Mouse (Mus musculus) lung, embryonic 16.5 days (tissue): Measurements from ENCODE around the gene Trp53rkb. TPM values are rescaled to one million over a fixed set of nuclear protein-coding genes. Genes with fewer than 3 reads are reported as not detected.
A peak's percentile ranks its signal among the peaks of the same experiment; 100 is the strongest.
"Not testable (repeated sequence)": the region's sequence is repeated elsewhere in the genome, so short reads cannot be mapped to it uniquely, and the experiment has no call there.

ENCODE experiments used
- ATAC-seq: fragments of 200-750 bp; cut with Nextera tagmentation; 2 replicates; pipeline ENCODE4 v1.8.0; 2017; ENCODE audit warnings: low read depth, mild to moderate bottlenecking, moderate library complexity
- H3K27ac ChIP-seq: fragments of 300-500 bp; sonication (generic); 2 replicates; pipeline ENCODE4 v1.5.1; 2014; ENCODE audit warnings: mild to moderate bottlenecking, control low read depth, low read length
- H3K27me3 ChIP-seq: fragments of 300-500 bp; sonication (generic); 2 replicates; pipeline ENCODE4 v1.6.1; 2014; ENCODE audit warnings: low read depth, low read length, mixed read lengths; ENCODE audit not compliant: control insufficient read depth, insufficient read depth
- H3K36me3 ChIP-seq: fragments of 300-500 bp; sonication (generic); 2 replicates; pipeline ENCODE4 v1.6.1; 2014; ENCODE audit warnings: low read length; ENCODE audit not compliant: control insufficient read depth, insufficient read depth
- H3K4me1 ChIP-seq: fragments of 300-500 bp; sonication (generic); replicated peaks from 2 replicates; pipeline ENCODE4 v1.6.1; 2014; ENCODE audit warnings: low read length, mixed read lengths; ENCODE audit not compliant: control insufficient read depth, insufficient read depth
- H3K4me2 ChIP-seq: fragments of 300-500 bp; sonication (generic); 2 replicates; pipeline ENCODE4 v1.6.1; 2014; ENCODE audit warnings: low read depth, low read length, control low read depth
- H3K4me3 ChIP-seq: fragments of 300-500 bp; sonication (generic); 2 replicates; pipeline ENCODE4 v1.5.1; 2014; ENCODE audit warnings: mild to moderate bottlenecking, low read length, control low read depth
- H3K9ac ChIP-seq: fragments of 300-500 bp; sonication (generic); 2 replicates; pipeline ENCODE4 v1.6.1; 2014; ENCODE audit warnings: low read length, control low read depth
- H3K9me3 ChIP-seq: fragments of 300-500 bp; sonication (generic); 2 replicates; pipeline ENCODE4 v1.6.1; 2016; ENCODE audit warnings: low read length; ENCODE audit not compliant: control insufficient read depth
- WGBS: fragments of 180-500 bp; shearing (Covaris S2); extraction: QIAGEN DNeasy Blood & Tissue Kit; methylation state at CpG from one replicate; pipeline ENCODE4 v1.1.7; 2014; 5-methylcytosine and 5-hydroxymethylcytosine counted together
- polyA plus RNA-seq: library from polyadenylated mRNA; unstranded; fragments of >200 nt; fragmentation: Nextera tagmentation; extraction: Ambion mirVana; gene quantifications from 2 replicates; pipeline ENCODE4 v1.2.1, GENCODE M21; 2015

Gene Trp53rkb
- 5.2 and 5.8 TPM in 2 replicates for polyA plus RNA-seq

DNA sequence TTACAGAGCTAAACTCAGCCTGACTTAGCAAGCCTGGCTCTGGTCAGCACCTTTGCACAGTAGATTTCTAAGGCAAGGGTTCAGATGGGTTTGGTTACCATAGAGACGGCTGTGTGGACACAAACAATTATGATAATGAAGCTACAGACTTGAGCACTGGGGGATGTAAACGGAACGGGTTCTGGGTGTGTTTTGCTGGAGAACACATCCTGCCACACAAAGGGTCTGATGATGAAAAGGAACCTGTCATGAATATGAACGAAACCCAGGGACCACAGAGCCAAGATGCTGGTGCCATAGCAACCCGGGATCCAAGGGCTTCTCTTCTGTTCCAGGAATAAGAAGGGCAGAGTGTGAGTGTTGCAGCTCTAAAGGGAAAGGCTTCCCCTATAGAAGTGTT, at the start of gene Trp53rkb:
Gene Trp53rkb (plus strand): TSS at position 177 of the 400 bp plus-strand sequence.
- Histone ChIP-seq H3K4me2 (peak within 1 kb of the TSS; percentile 53), H3K27me3 (no peaks in the 10 kb centered on the region), H3K27ac (peak within 1 kb of the TSS; percentile 4; the same call in 1 of the 2 replicates), H3K36me3 (peaks cover 3% of the 10 kb centered on the region; the same call in 1 of the 2 replicates), H3K4me1 (peaks cover 11% of the 10 kb centered on the region), H3K9me3 (no peaks in the 10 kb centered on the region), H3K9ac (peak within 1 kb of the TSS; percentile 83), H3K4me3 (peak within 1 kb of the TSS; percentile 72)
- WGBS = 74% methylated on average over 5 of the region's 5 CpGs
- ATAC-seq = no peak

DNA sequence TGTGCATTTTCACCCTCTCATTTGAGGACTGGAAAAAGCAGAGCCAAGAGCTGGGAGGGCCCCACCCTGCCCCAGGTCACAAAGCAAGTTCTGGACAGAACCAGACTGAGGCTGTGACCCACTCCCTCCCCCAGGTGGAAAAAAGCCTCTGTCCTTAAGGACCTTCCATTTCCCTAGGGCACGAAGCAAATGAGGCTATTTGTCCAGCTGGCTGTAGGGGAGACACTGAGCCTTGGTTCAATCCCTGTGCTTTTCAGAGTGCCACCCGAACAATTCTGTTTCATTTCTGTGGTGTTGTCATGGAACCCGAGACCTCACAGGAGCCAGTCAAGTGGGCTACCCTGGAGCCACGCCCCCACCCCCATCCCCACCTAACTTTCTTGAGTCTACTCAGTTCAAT, 48.8 kb upstream of the Trp53rkb start:
- ATAC-seq = no peak
- Histone ChIP-seq H3K27me3 (no peaks in the 10 kb centered on the region), H3K9me3 (no peaks in the 10 kb centered on the region), H3K27ac (no peak overlapping the region), H3K4me1 (no peaks in the 10 kb centered on the region), H3K4me3 (no peak overlapping the region), H3K4me2 (no peak overlapping the region), H3K36me3 (no peaks in the 10 kb centered on the region), H3K9ac (no peak overlapping the region)
- 33% methylated on average over 4 of the region's 4 CpGs for WGBS

- WGBS = 66% methylated on average over 7 of the region's 7 CpGs
- ATAC-seq = no peak
These were observed 47.9 kb upstream of the Trp53rkb start for GRCm38 (mm10) chr2:166744433-166744832.

DNA sequence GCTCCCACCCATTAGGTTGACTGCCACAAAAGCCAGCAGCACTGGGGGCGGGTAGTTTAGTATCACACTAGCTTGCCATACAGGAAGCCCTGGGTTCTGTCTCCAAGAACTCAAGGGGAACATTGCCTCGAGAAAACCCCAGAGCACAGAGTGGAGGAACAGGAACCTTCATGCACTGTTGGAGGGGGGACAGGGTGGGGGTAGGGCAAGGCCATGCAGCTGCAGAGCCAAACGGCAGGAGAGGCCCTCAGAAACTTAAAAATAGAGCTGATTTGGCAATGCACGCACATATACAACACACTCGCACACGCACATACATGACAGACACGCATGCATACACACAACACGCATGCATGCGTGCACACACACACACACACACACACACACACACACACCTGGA, 46.5 kb upstream of the Trp53rkb start:
- Histone ChIP-seq H3K9ac (no peak overlapping the region), H3K4me3 (no peak overlapping the region), H3K27ac (no peak overlapping the region), H3K9me3 (no peaks in the 10 kb centered on the region), H3K27me3 (no peaks in the 10 kb centered on the region), H3K36me3 (no peaks in the 10 kb centered on the region), H3K4me1 (no peaks in the 10 kb centered on the region), H3K4me2 (no peak overlapping the region)
- WGBS = 80% methylated on average over 9 of the region's 9 CpGs
- ATAC-seq = no peak

More at GRCm38 (mm10) chr2:166744433-166744832, 47.9 kb upstream of the Trp53rkb start:
- Histone ChIP-seq H3K27me3 (no peaks in the 10 kb centered on the region), H3K27ac (no peak overlapping the region), H3K4me3 (no peak overlapping the region), H3K4me1 (no peaks in the 10 kb centered on the region), H3K9me3 (no peaks in the 10 kb centered on the region), H3K9ac (no peak overlapping the region), H3K36me3 (no peaks in the 10 kb centered on the region), H3K4me2 (no peak overlapping the region)

- H3K4me1 ChIP-seq, H3K9me3 ChIP-seq, H3K36me3 ChIP-seq, H3K4me2 ChIP-seq, H3K9ac ChIP-seq, H3K4me3 ChIP-seq, H3K27ac ChIP-seq, H3K27me3 ChIP-seq: not testable (repeated sequence)
- WGBS = 38% methylated on average over 14 of the region's 14 CpGs
- peak; percentile 20; the same call in 1 of the 2 replicates for ATAC-seq
These were observed 45.9 kb upstream of the Trp53rkb start for GRCm38 (mm10) chr2:166746261-166746913.

DNA sequence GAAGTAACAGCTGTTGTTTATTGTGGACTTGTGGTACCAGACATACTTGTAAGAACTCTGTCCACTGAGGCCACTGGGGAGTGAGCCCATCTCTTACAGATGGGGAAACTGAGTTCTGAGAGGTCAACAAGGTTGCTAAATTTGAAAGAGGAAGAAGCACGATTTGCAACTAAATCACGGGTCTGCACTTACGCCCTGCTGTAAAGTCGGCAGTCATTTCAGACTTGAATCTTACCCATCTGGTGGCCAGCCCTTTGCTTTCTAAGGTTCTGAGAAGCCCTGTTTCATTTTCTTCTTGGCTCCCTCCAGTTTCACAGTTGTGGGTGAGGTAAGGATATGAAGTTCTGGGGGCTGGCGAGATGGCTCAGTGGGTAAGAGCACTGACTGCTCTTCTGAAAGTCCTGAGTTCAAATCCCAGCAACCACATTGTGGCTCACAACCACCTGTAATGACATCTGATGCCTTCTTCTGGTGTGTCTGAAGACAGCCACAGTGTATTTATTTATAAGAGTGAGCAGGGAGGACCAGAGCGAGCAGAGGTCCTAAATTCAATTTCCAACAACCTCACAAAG, 41.6 kb upstream of the Trp53rkb start:
- 85% methylated on average over 6 of the region's 6 CpGs for WGBS
- H3K4me1 ChIP-seq = no peaks in the 10 kb centered on the region

GRCm38 (mm10) chr2:166754194-166754593, 38.1 kb upstream of the Trp53rkb start:
- Histone ChIP-seq H3K27me3 (no peaks in the 10 kb centered on the region), H3K9ac (no peak overlapping the region), H3K36me3 (no peaks in the 10 kb centered on the region), H3K27ac (no peak overlapping the region), H3K4me2 (no peak overlapping the region), H3K4me1 (no peaks in the 10 kb centered on the region), H3K4me3 (no peak overlapping the region), H3K9me3 (no peaks in the 10 kb centered on the region)
- ATAC-seq = no peak
- 34% methylated on average over 4 of the region's 4 CpGs for WGBS

More for the DNA sequence above, 41.6 kb upstream of the Trp53rkb start:
- no peaks in the 10 kb centered on the region for H3K9me3 ChIP-seq
- no peaks in the 10 kb centered on the region for H3K36me3 ChIP-seq
- no peak overlapping the region for H3K4me3 ChIP-seq
- ATAC-seq = no peak
- no peaks in the 10 kb centered on the region for H3K27me3 ChIP-seq
- H3K27ac ChIP-seq = no peak overlapping the region
- no peak overlapping the region for H3K9ac ChIP-seq
- no peak overlapping the region for H3K4me2 ChIP-seq

- no peak overlapping the region for H3K4me3 ChIP-seq
- no peak overlapping the region for H3K27ac ChIP-seq
- H3K4me1 ChIP-seq = no peaks in the 10 kb centered on the region
- 68% methylated on average over 7 of the region's 7 CpGs for WGBS
- no peaks in the 10 kb centered on the region for H3K36me3 ChIP-seq
- H3K9me3 ChIP-seq = no peaks in the 10 kb centered on the region
- no peak overlapping the region for H3K9ac ChIP-seq
- ATAC-seq = no peak
- no peaks in the 10 kb centered on the region for H3K27me3 ChIP-seq
- no peak overlapping the region for H3K4me2 ChIP-seq
These were observed 37.6 kb upstream of the Trp53rkb start for GRCm38 (mm10) chr2:166754760-166755159.

DNA sequence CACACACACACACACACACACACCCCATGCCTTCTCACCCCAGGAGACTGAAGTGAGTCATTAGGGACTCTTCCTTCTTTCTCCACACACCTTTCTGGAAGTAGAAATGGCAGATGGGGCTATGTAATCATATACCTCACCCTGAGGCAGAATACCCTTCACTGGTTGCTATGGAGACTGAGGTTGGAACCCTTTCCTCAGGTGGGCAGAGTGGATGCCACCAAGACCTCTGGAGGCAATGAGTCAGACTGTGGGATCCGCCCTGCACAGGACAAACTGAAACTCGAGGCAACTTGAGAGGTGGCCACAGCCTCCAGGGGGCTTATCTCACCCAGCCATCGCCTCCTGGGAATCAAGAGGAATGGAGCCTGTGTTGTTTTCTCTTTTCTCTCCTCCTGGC, 34.4 kb upstream of the Trp53rkb start:
- Histone ChIP-seq H3K4me2 (no peak overlapping the region), H3K4me3 (no peak overlapping the region), H3K27me3 (no peaks in the 10 kb centered on the region), H3K4me1 (no peaks in the 10 kb centered on the region), H3K9ac (no peak overlapping the region), H3K27ac (no peak overlapping the region), H3K9me3 (no peaks in the 10 kb centered on the region), H3K36me3 (no peaks in the 10 kb centered on the region)
- WGBS = 9% methylated on average over 3 of the region's 3 CpGs
- no peak; the same call in 1 of the 2 replicates for ATAC-seq
